Mouse (Mus musculus) erythroblast, embryonic 14.5 days (primary cell): ENCODE data around the gene Clec16a.

ENCODE experiments used
- GATA1 ChIP-seq: IDR thresholded peaks from 2 replicates; pipeline ENCODE4 v1.6.1; 2012; ENCODE audit warnings: low read length, inconsistent platforms, mixed read lengths
- TAL1 ChIP-seq: IDR thresholded peaks from 3 replicates; pipeline ENCODE4 v1.6.1; 2012; ENCODE audit warnings: low read length, inconsistent platforms, mixed read lengths

DNA sequence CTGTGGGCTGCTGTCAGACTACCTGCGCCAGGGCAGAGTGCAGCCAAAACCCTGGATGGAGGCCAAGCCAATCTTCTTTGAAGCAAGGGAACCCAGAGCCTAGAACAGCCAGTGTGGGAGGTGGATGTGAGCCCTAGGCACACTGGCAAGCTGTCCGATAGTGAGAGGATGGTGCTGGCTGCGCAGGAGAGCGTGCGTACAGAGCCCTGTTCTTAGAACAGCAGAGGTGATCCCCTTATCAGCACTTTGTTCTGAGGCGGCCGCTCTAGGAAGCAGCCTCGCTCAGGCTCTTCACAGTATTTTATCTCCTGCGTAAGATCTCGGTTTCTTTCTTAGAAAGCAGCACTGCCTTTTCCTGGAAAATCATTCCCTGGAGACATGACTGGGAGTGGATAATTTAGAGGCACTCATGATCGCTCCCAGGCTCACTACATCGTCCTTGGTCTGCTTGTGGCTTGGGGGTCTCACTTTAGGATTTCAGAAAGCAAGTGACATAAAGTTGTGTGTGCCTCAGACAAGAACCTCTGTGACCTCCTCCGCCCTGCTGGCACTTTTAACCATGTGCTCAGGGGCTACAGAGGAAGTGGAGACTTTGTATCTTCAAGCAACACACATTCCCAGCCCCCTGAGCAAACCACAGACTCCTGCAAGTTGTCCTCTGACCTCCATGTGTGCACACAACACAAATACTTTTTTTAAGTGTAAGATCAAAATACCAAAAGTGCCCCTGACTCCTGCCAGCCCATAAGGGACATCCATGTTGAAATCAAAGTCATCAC lies 94.2 kb downstream of the Clec16a start:
- TF ChIP-seq GATA1 (no peak), TAL1 (no peak)
